ENCODE assay signal across 11 mouse cellular contexts in the genomic region with DNA sequence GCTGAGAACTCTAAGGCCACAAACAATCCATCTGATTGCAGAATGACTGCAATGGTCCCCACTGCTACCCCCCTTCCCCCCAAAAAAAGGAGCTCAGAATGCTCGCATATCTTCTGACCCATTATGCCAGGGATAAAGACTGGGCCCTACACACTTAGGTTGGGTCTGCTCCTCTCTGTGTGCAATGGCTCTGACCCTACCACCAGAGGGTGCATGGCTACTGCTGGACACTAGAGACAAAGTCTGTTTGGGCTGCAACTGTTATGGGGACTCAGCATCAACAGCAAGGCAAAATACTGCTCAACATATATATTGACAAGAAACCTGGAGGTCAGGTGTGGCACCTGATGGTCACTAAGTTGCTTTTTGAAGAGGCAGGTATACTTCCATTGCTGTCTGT. TPM values are rescaled to one million over a fixed set of nuclear protein-coding genes. Genes with fewer than 3 reads are reported as not detected.
A peak's percentile ranks its signal among the peaks of the same experiment; 100 is the strongest.
DNase-seq lines count a peak whose midpoint lies in the region; TF ChIP-seq lines count a peak whose summit lies in the region.
"Had no signal": no experiment of that assay in that cellular context is flagged by ENCODE, and none has a peak within 500 bp of the region (broad histone marks: within the 10 kb centered on the region; RNA-seq: fewer than 3 reads in every experiment).

No protein-coding gene starts in this region.

- TF ChIP-seq POLR2A in cortical plate, adult 2 months (IDR thresholded peaks at IDR 0.05; ENCODE audit: extremely low read depth, insufficient read depth, low read length): no peak

- H3K4me1 ChIP-seq in cortical plate, adult 2 months (ENCODE audit: control insufficient read depth, insufficient read depth, low read length): no peaks in the 10 kb centered on the region
- H3K4me1 ChIP-seq: neural tube, embryonic 15.5 days had no signal

- H3K27ac ChIP-seq in layer of hippocampus, adult 2 months: no peak overlapping the region
- no peak overlapping the region for H3K27ac ChIP-seq in cortical plate, adult 2 months (ENCODE audit: insufficient read depth, low read length)
- H3K27ac ChIP-seq: forebrain, embryonic 13.5 days; neural tube, embryonic 15.5 days had no signal

- no peak overlapping the region for H3K4me3 ChIP-seq in layer of hippocampus, adult 2 months
- H3K4me3 ChIP-seq in cortical plate, adult 2 months (ENCODE audit: insufficient read depth, low read length): no peak overlapping the region
- H3K4me3 ChIP-seq: forebrain, embryonic 13.5 days; neural tube, embryonic 15.5 days had no signal

- peak; percentile 16 for DNase-seq in adrenal gland, postnatal 10 days
- no peak for DNase-seq in adrenal gland, postnatal 4 days (ENCODE audit: low spot score in 2 of 2)
- DNase-seq in layer of hippocampus, adult 2 months (ENCODE audit: low spot score in 2 of 2): no peak
- DNase-seq in layer of hippocampus, adult 9-10 months (ENCODE audit: low spot score): no peak
- peak; percentile 0 for DNase-seq in 416B (ENCODE audit: low read depth)
- DNase-seq in right cerebral cortex, postnatal 4 days: no peak
- no peak for DNase-seq in kidney, postnatal 25 days
- DNase-seq: adrenal gland, adult 2 months had no signal

- peak; percentile 53 for TF ChIP-seq CTCF in layer of hippocampus, adult 2 months (conservative IDR thresholded peaks at IDR 0.05)
- peak; percentile 19; the same call in 1 of the 2 replicates for TF ChIP-seq CTCF in cortical plate, adult 2 months (IDR thresholded peaks at IDR 0.05; ENCODE audit: extremely low read depth, insufficient read depth, low read length)

RNA-seq across cellular contexts. Expression of gene Tmtc4, which starts 32.9 kb away (rescaled TPM):
- 10 to 100 TPM; 20.0 to 28.3 TPM for total RNA-seq in adrenal gland, postnatal 10 days (2021)
- 10 to 100 TPM; 29.2 to 44.6 TPM for total RNA-seq in adrenal gland, postnatal 4 days (2021)
- 10 to 100 TPM; 19.0 to 23.0 TPM for total RNA-seq in layer of hippocampus, adult 2 months (2021)
- polyA plus RNA-seq in cortical plate, adult 2 months (2012; rRNA removed): 10.5 and 13.2 TPM in 2 replicates

RNA-seq across cellular contexts. Expression of gene Ggact, which starts 37.4 kb away (rescaled TPM):
- 10 to 100 TPM; 36.5 to 45.0 TPM for total RNA-seq in adrenal gland, postnatal 10 days (2021)
- total RNA-seq in adrenal gland, postnatal 4 days (2021): 10 to 100 TPM; 43.9 to 49.2 TPM
- total RNA-seq in layer of hippocampus, adult 2 months (2021): 10 to 100 TPM; 32.1 to 34.3 TPM
- polyA plus RNA-seq in cortical plate, adult 2 months (2012; rRNA removed): 50.5 and 53.2 TPM in 2 replicates

Comparison
In these comparisons a context has a peak if more than half of its experiments do, and no peak if none do; other contexts are left out.
1. DNase-seq: peak in adrenal gland, postnatal 10 days (single experiment) and 416B (single experiment); none in adrenal gland, postnatal 4 days (0 of 2), layer of hippocampus, adult 2 months (0 of 2), layer of hippocampus, adult 9-10 months (single experiment), right cerebral cortex, postnatal 4 days (single experiment) and kidney, postnatal 25 days (0 of 2).